Mouse (Mus musculus) G1E-ER4 (cell line): ENCODE data around the gene Zbtb1. TPM values are rescaled to one million over a fixed set of nuclear protein-coding genes. Genes with fewer than 3 reads are reported as not detected.
A peak's percentile ranks its signal among the peaks of the same experiment; 100 is the strongest.

Experiments used
- GATA1 ChIP-seq: IDR thresholded peaks from one replicate; pipeline ENCODE4 v1.8.0; 2012; ENCODE audit warnings: low read length, inconsistent platforms
- polyA plus RNA-seq: library from polyadenylated mRNA; stranded (reverse); fragments of >175 nt; gene quantifications from 2 replicates; pipeline ENCODE4 v1.2.3, GENCODE M21; 2012

Gene Zbtb1
- polyA plus RNA-seq, 1 experiment: 6.3 TPM

DNA sequence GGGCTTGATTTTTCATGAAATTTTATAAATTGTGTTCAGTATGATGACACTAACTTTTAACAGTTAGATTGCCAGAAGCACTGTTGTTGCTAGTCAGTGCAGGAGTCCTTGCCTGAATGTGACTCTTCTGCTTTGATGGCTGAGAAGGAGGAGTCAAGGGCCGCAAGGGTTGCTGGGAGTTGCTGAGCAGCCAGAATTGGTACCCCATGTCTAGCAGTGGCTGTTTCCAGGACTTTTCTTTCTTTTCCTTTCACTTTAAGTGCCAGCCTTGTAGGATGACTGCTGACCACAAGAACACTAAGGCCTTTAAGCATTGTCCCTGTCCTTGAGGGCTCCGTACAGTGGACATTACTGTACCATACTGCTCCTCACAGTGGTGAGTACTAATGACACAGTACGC is 7.7 kb downstream of the Zbtb1 start:
- no peak for TF ChIP-seq GATA1

DNA sequence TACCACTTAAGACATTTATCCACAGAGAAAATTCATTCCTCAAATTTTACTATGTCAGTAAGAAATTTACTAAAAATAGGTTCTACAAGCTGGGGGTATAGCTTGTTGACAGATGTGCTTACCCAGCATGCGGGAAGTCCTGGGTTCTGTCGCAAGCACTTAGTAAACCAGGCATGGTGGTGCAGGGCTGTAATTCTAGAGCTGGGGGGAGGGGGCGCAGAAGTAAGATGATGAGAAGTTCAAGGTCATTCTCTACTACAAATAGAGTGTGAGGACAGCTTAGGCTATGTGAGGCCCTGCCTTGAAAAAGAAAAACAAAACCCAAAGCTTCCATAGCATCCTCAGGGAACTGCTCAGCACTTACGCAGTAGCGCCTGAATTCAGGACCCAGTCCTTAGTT is 8.5 kb downstream of the Zbtb1 start:
- TF ChIP-seq GATA1: no peak

DNA sequence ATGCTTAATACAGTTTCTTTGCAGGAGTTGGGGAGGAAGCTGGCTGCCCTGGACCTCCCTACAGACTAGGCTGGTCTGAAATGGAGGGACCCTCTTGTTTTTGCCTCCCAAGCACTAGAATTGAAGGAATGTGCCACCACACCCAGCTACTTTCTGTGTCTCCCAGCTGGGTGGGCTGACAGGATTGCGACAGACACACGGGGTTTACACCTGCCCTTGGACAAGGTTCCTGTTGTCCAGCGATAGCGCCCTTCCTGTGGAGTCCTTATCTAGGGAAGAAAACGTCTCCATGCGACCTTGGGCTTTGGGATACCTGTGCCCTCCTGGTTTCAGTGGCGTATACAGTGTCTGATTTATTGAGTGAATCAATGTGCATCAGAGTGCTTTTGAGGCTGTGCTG is 10.1 kb downstream of the Zbtb1 start:
- no peak for TF ChIP-seq GATA1

DNA sequence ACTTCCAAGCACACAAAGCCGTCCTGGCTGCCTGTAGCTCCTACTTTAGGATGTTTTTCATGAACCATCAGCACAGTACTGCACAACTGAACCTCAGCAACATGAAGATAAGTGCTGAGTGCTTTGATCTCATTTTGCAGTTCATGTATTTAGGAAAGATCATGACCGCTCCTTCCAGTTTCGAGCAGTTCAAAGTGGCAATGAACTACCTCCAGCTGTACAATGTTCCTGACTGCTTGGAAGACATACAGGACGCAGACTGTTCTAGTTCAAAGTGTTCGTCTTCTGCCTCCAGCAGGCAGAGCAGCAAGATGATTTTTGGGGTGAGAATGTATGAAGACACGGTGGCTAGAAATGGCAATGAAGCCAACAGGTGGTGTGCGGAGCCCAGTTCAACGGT is 15.3 kb downstream of the Zbtb1 start:
- no peak for TF ChIP-seq GATA1

DNA sequence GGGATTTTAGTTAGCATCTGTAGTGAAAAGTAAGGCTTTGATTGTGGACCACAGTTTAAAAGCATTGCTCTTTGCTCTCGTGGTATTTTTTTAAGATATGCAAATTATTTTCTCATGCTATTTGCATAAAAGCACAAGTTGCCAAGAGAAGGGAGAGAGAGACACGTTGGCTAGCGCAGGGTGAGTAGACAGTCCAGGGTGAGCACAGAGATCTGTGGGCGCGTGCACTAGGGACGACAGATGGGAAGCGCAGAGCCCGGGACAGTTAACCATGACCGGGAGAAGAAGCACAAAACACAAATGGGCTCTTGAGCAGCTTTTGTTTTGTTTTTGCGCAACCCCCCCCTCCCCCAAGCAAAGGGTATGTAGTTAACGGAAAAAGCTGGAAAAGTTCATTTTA is 18.7 kb downstream of the Zbtb1 start:
- no peak for TF ChIP-seq GATA1

DNA sequence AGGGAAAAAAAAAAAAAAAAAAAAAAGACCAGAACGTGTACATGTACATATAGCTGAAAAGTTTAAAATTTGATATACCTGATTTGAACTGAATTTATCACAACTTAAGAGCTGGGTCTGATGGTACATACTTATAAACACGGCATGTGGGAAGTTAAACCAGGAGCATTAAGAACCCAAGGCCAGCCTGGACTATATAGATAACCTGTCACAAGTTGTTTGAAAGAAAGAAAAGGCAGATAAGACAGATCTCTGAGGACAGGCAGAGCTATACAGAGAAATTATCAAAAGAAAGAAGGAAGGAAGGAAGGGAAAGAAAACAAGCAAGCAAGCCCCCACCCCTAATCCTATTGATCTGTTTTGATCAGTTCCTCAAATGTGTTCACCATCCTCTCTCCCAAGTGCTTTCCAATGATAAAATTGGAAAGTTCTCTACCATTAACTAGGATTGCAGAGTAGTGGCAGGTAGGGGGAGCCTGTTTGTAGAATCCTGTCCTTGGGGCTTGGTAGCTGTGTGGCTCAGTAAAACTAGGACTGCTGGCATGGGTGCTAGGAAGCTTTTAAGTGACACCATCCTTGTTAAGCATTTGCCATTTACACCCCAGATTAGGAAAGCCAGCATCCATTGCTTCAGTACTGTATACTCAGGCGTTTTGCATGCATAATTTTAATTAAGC is 21.7 kb downstream of the Zbtb1 start:
- peak; percentile 27 for TF ChIP-seq GATA1

DNA sequence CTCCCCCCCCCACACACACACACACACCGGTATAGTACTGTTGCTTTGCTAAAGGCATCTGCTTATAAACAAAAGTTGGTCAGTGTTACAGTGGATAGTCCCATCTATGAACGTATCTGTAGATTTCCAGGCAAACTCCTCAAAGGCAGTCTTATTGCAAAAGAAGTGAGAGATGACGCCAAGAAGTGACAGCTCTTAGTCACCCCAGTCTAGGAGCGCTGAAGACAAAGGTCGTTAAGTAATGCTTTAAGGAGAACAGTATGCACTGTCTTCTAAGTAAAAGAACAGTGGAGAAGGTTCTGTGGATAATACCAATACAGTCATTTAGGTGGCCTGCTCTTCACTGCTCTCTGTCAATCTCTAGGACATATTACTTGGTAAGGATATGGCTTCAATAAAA is 22.9 kb downstream of the Zbtb1 start:
- no peak for TF ChIP-seq GATA1

DNA sequence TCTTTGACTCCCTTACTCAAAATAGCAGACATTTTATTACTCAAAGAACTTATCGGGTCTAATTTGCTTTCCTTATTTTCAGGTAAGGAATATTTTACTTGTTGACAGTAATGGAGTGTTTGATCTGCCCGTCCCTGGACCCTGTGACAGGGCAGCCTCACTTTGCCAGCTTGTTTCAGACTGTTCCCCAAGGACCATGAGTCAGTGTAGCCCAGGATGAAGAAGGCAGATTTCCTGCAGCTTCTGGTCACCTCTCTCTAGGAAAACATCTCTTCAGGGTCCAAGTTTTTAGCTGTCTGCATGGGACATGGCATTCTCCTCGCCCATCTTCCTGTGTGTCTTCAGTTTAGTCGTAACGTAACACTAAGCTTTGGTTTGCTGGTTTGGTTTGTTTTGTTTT is 27.2 kb downstream of the Zbtb1 start:
- no peak for TF ChIP-seq GATA1

DNA sequence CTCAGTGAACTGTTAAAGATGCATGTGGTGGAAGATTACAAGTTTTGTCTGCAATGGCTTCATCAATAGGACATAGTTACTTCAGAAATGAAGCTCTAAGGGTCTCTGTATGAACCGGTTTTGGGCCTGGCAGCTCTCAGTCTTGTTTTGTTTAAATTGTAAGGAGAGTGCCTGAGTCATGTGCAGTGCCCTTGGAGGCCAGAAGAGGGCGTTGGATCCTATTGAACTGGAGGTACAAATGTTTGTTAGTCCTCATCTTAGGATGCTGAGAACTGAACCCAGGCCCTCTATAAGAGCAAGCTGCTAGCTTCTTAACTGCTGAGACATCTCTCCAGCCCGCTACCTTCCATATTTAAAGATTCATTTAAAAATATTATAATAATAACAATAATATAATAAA is 31.6 kb downstream of the Zbtb1 start:
- no peak for TF ChIP-seq GATA1

DNA sequence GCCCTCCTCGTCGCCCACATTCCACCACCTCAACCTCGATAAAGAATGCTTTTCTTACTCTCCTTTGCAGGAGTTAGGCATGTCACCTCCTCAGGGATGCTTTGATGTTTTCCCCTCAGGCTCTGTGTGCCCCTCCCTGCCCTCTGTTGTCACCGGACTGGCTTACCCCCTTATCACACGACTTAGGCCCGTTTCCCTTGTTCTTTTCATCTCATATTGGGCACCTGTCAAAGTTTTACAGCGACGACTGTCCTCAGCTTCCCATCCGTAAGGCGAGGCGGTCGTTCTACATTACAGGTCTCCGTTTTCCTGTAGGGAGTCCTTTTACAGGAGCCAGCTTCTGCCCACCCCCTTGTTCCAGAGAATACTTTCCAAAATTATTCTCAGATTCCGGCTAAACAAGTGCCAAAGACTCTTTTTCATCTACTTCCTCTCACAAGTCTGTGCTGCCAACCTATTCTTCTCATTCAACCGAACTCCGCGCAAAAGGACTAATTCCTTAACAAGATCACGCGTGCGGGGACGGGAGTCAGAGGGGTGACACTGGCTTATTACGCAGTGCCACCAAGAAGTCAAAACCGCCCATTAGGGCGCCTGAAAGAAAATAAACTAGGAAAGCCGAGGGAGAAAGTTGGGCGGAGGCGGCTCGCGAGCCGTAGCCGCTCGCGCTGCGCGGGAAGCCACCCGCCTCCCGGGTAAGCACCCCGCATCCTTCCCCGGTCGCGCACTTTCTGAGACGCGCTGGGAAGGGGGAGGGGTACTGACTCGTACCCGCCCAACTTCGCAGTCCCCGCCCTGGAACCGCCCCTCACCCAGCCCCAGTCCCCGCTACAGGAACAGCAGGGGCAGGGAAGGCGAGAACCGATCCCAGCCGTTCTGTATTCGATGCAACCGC is 33.2 kb downstream of the Zbtb1 start:
- TF ChIP-seq GATA1: no peak

DNA sequence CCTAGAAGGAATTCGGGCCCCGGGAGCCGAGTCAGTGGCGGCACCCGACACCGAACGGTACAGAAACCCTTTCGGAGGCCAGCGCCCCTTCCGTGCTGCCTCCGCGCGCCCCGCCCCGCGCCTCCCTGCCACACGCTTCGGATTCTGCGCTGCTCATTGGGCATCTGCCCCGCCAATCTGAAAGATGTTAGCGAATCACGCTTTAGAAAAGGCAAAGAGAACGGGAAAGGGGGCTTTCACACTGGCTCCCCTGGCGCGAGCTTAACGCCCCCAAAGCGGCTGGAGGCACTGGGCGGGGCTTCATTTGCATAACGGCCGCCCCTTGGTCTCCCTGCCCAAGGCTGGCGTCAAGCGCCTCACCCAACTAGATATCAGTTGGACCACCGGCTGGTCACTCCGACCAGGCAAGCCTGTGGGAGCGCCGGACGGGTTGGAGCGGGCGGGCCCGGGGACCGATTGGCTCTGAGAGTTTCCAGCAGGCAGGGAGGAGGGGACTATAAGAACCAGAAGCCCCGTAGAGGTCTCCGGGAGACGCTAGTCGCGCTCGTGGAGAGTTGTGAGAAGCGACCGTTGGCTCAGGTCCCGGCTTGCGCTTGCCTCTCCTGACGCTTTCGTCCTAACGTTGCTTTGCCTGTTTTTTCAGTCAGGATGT is 33.9 kb downstream of the Zbtb1 start, which contains the start of gene Hspa2:
Gene Hspa2, plus strand, starts transcription at position 291 of the 652 bp plus-strand sequence.
- no peak for TF ChIP-seq GATA1

DNA sequence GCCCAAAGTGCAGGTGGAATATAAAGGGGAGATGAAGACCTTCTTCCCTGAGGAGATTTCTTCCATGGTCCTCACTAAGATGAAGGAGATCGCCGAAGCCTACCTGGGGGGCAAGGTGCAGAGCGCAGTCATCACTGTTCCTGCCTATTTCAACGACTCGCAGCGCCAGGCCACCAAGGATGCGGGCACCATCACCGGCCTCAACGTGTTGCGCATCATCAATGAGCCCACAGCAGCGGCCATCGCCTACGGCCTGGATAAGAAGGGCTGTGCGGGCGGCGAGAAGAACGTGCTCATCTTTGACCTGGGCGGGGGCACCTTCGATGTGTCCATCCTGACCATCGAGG is 34.7 kb downstream of the Zbtb1 start:
- TF ChIP-seq GATA1: no peak

DNA sequence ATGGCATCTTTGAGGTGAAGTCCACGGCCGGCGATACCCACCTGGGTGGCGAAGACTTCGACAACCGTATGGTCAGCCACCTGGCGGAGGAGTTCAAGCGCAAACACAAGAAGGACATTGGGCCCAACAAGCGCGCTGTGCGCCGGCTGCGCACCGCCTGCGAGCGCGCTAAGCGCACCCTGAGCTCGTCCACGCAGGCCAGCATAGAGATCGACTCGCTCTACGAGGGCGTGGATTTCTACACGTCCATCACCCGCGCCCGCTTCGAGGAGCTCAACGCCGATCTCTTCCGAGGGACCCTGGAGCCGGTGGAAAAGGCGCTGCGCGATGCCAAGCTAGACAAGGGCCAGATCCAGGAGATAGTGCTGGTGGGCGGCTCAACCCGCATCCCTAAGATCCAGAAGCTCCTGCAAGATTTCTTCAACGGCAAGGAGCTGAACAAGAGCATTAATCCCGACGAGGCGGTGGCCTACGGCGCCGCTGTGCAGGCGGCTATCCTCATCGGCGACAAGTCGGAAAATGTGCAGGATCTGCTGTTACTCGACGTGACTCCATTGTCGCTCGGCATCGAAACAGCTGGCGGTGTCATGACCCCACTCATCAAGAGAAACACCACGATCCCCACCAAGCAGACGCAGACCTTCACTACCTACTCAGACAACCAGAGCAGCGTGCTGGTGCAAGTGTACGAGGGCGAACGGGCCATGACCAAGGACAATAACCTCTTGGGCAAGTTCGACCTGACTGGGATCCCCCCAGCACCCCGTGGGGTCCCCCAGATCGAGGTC is 35.3 kb downstream of the Zbtb1 start:
- TF ChIP-seq GATA1: no peak

DNA sequence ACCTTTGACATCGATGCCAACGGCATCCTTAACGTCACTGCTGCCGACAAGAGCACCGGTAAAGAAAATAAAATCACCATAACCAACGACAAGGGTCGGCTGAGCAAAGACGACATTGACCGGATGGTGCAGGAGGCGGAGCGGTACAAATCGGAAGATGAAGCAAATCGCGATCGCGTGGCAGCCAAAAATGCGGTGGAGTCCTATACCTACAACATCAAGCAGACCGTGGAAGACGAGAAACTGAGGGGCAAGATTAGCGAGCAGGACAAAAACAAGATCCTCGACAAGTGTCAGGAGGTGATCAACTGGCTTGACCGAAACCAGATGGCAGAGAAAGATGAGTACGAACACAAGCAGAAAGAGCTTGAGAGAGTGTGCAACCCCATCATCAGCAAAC is 35.9 kb downstream of the Zbtb1 start:
- no peak for TF ChIP-seq GATA1

DNA sequence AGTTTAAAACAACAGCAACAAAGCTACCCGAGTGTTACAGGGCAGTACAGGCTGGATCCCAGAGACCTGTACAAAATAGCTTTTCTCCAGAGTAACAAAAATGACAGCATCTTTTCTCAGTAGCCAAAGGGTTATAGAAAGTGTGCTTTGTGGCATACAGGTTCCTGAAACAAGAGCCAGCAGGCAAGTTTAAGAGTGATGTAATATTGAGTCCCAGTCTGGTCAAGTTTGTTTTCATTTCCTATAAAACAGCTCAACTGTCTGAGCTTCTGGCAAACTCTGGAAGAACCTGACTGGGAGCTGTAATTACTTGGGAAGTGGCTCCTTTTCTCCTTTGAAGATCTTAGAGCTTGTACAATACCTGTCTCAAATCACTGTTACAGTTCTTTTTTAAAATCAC is 37.1 kb downstream of the Zbtb1 start:
- no peak for TF ChIP-seq GATA1

DNA sequence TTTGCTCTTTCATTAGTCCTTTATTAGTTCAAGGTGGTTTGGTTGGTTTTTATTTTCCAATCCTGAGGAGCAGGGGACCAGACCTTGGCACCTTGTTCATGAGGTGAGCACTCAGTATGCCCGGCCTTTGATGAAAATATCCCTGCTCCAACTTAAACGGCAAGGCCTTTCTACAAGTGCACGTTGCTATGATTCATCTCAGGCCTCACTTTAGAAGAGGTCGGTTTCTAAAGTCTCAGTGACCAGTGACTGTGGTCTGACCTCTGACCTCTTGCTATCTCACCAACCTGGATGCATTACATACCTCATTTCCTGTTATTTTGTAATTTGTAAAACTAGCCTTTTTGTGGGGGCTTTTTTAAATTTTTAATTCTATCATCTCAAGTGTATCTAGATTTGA is 39.1 kb downstream of the Zbtb1 start:
- no peak for TF ChIP-seq GATA1
